Mouse (Mus musculus): Measurements from ENCODE around the gene Slc43a1. TPM values are rescaled to one million over a fixed set of nuclear protein-coding genes. Genes with fewer than 3 reads are reported as not detected.
"Not testable (repeated sequence)": the region's sequence is repeated elsewhere in the genome, so short reads cannot be mapped to it uniquely, and the experiment has no call there.

Gene Slc43a1
- total RNA-seq, 4 experiments from 2014 or later, result 3.0 to 7.5 (median 5.5) TPM

DNA sequence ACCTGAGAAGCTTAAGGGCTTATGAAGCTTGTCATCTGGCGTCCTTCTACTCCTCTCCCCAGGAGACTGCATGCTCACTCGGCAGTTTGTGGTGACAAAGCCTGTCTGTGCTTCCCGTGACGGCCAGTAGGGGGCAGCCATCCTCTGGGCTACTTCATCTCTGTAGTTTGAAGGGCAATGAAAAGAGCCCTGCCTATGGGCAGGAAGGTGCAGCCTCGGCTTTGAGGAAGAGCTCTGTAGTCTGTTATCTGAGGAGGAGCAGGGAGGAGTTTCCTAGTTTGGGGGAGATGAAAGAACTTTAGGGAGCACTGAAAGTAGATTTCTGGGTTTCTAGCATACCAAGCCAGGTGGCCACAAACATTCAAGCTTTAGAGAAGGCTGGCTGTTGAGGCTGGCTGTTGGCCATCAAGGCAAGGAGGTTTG, 29.9 kb downstream of the Slc43a1 start:
- DNase-seq, result peak; percentile 50

DNA sequence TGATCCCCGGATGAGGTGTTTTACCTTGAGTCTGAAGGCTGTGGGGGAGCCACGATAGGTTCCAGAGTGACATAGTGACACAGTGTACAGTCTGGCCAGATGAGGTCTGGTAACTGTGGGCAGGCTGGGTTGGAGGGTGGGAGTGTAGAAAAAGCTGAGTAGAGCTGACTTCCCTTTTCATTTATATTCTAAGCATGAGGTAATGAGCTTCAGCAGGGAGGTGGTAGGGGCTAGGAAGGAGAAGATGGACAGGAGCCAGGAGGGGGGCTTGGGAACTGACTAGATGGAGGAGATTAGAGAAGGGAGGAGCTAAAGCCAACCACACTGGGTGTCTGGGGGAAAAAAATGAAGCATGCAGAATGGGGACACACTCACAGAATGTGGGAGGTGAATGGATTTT, 30.3 kb downstream of the Slc43a1 start:
- DNase-seq, result no peak

DNA sequence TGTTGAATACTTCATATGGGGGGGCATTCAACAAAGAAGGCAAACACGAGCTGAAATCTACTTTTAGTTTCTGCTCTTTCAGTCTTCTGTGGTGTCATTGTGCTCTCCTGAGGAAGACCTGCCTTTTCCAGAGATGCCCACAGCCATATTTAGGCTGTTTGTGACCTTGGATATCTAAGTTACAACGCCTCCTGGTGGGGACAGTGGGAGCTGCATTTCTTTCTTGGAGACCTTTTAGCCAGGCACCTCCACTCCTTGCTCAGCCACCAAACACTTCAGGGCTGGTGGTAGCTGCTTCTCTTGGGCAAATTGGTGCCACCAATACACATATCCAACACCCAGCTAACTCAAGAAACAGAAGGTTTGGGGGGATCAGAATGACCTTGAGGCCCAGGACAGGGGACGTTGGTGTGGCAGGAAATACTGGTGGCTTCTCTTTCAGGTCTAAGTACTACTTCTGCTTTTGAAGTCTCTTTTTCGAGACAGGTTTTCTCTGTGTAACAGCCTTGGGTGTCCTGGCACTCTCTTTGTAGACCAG, 32.0 kb downstream of the Slc43a1 start:
- no peak for DNase-seq

DNA sequence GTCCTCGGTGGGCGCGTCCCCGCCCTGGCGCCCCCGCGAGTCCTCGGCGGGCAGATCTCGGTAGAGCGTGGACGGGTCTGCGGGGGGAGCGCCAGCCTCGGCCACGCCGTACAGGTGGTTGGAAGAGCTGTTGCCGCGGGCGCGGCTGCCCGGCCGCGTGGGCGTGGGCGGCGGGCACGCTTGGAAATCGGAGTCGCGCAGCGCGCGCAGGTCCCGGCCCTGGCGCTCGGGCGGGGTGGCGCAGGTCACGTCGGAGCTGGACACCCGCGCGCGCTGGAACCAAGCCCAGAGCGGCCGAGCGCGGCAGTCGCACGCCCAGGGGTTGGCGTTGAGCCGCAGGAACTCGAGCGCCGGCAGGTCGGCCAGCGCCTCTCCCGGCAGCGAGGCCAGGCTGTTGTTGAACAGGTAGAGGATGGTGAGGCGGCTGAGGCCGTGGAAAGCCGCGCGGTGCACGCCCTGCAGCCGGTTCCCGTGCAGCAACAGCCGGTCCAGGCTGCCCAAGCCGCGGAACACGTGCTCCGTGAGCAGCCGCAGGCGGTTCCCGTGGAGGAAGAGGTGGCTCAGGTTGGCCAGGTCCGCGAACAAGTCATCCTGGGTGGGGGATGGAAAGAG, 33.6 kb downstream of the Slc43a1 start:
- DNase-seq, result no peak

DNA sequence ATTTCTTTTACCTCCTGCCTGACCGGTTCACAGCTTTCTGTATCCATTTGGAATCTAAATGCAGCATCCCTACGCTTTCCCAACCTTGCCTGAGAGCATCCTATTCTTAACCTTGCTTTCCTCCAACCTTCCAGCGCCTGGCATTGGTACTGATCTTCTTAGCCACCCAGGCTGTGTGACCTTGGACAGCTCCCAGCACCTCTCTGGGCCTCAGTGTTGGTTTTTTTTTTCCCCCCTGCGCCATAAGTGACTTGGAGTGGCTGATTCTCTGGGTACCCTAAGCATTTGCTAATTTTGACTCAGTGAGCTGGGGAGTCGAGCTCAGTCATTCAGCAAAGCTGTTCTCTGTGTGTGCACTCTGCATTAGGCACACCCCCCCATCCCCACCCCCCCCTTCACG, 37.2 kb downstream of the Slc43a1 start:
- DNase-seq, result no peak

DNA sequence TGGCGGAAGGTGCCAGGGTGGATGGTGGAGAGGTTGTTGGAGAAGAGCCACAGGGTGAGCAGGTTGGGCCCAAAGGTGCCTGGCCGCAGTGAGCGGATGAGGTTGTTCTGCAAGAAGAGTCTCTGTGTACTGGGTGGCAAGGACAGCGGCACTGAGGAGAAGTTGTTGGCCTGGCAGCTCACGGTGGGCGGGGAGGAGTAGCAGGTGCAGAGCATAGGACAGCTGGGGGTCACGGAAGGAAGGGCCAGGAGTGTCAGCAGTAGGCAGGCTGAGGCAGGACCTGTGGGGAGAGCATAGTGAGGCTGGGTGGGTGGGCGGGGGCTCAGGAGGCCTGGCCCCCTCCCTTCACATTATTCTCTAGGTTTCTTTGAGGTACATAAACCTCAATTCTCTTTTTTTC, 41.9 kb downstream of the Slc43a1 start:
- DNase-seq, result no peak

DNA sequence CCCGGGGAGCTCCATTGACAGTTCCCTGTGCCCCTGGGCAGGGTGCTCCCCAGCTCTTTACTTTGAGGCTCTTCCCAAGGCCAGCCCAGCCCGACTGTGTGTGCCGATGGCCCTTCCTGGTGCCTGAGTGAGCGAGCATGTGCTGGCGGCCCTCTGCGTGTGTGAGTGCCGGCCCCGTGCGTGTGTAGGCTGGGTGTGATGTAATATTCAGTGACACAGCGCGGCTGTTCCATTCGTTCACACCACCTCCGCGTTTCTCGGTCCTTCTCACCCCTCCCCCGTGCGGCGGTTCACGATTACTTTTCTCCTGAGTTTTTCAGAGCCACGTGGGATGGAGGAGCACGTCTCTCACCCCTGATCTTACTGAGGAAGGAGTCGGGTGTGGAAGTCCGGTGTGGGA, 44.0 kb downstream of the Slc43a1 start:
- no peak for DNase-seq

DNA sequence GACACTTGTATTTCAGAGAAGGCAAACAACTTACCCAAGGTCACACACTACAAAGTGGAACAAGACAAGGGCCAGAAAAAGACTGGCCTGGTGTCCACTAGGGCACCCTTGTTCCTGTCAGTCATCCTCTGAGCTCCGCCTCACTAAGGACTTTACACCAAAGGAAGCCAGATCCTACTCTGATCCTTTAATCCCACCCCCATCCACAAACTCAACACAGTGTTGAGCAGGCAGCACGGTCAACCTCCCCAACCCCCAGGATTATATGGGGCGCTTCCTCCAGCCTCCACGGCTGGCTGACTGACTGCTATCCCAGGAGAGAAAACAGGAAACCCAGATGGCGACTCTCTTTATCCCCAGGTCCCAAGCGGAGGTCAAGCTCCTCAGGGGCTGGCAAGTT, 44.4 kb downstream of the Slc43a1 start:
- no peak for DNase-seq

DNA sequence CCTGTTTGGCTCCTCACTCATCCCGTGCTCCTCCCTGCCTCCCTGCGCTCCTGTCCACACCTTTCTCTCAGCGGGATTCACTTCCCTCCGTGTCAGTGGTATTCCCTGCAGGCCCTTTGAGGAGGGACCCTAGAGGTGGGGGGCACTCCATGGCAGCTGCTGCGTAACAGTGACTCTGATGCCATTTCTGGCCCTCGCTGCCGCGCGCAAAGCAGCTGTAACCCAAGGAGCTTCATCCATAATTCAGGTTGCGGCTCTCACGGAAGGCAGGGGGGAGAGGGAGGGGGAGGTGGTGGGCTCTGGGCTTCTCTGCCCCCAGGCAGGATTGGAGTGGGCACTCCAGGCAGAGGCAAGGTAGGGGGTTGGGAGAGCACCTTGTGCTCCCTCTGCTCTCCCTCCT, 44.9 kb downstream of the Slc43a1 start:
- DNase-seq, result no peak

DNA sequence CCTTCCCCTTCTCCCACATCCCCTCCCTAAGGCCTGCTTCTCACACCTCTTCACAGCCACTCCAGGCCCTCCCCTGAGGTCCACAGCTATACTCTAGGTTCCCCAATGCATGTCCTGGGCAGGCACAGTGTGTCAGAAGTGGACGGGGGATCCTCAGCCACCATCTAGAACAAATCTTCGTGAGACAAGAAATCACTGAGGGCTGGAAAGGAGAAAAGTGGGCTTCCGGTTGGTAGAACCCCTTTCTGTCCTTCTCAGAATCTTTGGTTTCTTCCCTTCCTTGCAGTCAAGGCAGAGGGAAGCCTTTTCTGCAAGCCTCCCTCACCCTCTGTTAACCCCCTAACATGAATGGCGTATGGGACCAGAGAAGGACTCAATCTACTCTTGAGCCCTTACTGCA, 45.3 kb downstream of the Slc43a1 start:
- DNase-seq, result no peak

DNA sequence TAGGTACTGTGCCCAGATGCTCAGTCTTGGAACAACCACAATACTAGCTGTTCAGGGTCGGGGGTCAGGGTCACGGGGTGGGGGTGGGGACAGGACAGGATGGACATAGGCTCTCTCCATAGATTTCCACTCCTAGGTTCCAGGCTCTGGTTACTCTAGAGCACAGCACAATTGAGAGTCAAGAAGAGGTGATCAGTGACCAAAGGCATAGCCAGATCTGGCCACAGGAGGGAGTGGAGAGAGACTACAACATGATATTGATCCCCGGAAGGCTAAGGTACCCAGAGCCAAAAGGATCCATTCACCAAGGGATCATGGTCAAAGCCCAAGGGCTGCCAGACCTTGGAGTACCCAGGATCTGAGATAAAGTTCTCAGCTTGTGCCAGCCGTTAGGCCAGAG, 46.0 kb downstream of the Slc43a1 start:
- no peak for DNase-seq

DNA sequence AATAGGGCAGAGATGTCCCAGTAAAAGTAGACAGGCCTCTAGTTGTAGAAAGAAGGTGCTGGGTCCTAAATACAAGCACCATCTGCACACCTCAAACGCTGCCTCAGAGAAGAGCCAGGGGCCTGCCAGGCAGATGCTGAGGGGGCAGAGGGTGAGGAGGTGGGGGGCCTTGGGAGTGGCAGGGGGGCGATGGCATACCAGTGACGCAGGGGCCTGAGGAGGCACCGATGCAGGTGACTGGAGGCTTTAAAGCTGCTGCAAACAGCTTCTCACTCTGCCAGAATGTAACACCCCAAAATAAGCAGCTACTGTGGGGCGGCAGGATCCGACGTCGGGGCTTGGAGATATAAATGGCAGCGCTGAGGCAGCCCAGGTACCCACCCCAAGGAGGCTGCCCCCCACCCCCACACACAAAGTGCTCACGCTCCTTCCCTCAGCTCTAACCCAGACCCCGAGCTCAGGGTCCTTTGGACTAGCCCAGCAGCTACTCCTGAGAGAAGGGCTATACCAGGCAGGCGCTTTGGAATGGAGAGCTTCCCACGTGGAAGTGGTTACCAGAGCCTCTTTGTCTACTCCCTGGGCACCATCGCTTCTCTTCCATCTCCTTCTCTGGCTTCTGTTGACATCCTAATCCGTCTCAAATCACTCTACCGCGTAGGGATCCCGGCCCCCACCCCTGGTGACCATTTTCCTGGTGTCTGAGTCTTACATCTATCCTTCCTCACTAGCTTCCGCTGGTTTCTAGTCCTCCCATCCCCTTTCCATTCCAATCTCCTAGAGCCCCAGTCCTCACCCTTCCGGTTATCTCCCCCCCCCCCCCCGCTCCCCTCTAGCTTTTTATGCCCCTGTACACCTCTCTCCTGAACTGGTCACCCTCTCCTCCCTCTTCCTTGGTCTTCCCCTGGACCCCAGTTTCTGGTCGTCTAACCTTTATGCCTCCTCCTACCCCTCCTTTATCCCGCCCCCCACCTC, 46.7 kb downstream of the Slc43a1 start:
- no peak for DNase-seq

DNA sequence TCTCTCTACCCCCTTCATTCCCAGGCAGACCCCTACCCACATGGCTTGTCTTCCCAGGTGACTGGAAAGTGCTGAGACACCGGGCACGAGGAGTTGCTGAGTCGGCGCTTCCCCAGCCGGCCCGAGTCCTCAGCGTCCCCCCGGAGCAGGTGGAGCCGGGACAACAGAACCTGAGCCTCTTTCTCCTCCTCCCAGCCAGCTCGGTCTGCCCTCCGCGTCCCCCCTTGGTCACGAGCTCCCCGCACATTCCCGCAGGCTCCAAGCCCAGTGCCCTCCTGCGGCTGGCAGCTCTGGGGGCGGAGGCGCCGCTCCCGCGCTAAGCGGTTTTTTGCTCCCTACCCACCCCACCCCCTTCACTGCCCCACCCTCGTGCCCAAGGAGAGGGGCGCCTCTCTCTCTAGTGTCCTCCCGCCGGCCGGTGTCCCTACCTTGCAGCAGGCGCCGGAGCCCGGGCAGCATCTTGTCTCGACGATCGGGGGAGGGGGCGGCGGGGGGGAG, 47.6 kb downstream of the Slc43a1 start, which contains the start of gene Rtn4rl2:
Rtn4rl2 (minus strand) TSS at position 477 of the 498 bp plus-strand sequence.
- no peak for DNase-seq

DNA sequence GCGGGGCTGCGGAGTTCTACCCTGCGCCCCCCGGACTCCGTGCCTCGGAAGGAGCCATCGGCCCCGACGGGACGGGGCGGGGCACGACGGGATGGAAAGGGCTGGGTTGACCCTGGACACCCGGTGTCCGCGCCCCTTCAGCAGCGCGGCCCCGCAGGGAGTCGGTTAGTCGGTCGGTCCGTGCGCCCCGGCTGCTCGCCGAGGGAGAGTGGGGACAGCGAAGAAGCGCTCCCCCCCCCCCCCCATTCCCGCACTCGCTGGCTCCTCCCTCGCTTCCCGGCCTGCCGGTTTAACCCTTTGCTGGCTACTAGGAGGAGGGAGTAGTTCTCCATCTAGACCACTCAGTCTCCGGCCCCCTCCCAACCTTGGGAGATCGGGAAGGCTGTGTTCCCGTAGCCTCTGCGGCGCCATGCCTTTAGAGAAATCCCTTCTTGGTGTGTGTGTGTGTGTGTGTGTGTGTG, 48.2 kb downstream of the Slc43a1 start:
- DNase-seq, result no peak

DNA sequence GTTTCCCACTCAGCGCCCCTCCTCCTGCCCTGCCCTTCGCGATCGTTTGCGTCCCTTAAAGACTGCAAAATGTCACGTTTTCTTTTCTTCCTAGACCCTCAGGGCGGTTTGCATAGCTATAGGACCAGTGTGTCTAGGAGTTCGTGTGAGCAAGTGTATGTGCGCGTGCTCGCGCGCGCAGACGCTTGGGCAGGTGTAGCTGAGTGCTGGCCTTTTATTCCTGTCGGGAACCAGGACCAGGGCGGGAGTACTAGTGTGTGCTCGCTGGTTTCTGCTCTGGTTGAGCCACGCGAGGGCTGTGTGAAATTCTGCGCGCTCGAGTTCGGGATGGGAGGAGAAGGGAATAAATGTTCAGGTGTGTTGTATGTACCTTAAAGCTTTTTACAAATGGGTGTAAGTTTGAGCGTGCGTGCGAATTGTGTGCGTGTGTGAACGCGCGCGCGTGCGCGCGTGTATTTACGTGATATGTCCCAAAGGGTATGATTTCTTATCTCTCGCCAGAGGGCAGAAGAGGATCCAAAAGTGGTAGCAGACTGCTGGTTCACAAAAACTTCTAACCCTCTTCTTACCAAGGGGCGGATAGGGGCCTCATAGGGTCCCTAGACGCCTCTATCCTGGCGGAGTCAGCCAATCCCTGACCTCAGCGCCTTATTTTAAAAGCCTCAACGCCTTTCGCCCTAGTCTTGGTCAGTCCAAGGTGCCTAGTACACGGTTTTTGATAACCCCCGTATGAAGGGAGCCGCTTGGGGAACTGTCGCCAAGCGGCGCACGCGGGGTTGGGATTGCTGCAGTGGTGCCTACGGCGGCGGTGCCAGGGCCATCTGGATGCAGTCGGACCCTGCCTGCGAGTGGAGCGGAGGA, 49.0 kb downstream of the Slc43a1 start:
- no peak for DNase-seq

DNA sequence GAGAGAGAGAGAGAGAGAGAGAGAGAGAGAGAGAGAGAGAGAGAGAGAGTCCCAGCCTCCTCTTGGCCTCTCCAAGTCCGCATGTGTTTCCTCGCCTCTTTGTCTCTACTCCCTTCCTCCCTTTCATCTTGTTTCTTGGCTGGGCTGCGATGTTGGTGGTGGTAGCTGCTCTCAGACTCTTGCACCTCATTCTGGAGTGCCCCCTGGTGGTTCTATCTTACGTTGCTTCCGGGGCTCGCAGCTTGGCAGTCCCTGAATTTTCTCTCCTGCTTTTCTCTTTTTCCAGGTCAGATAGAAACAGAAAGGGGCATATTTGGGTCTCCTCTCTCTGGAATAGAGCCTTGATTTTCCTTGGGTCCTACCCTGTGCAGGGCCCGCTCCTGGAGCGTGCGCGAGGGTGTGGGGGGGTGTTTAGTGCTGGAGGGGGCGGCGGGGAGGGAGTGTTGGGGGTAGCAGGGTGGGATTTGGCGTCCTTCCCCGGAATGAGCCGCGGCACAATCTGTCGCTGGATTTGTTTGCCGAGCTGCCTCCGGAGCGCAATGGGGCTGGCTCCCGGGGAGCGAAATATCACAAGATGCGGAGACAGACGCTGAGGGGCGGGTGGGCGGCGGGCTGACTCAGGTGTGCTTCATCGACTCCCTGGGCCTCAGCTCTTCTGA, 50.1 kb downstream of the Slc43a1 start:
- peak; percentile 63 for DNase-seq

DNA sequence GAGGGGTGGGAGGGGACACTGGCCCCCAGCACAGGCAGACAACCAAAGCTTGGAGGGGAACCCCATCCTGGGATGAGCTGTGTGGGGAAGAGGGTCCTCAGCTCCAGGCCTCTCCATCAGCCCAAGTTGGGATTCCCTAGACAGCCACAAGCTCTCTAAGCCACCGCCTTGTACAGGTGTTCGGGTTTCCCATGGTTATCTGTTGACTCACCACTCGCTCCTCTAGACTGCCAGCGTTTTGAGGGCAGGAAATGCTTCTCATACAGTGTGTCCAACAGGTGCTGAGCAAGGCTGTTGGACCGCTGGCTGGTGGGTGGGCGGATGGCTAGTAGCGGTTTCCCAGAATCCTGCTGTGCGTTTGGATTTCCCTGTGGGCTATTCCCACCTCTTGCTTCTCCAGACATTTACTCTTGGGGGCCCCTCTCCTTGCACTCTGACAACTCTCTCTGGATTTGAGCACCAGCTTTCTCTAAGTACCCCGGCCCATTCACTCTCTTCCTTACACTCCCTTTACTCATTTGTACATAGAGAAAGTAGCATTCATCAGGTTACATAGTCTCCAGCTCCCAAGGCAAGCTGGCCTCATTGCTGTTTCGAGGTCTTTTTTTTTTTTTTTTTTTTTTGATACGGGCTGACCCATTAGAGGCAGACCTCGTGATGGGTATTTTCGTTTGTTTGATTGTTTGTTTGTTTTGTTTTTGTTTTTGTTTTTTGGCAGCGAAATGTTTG, 50.8 kb downstream of the Slc43a1 start:
- no peak for DNase-seq

DNA sequence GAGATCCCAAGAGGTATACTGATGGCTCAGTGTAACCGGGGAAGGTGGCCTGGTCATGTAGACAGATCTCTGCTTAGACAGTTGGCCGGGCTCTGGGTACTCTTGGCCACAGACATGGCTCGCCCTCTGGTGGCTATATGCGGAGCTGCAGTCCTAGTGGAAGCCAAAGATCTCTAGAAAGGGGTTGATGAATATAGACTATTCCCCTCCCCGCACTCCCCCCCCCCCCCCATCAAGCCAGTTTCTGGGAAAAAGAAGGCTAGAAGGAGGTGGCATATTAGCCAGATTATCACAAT, 51.3 kb downstream of the Slc43a1 start:
- peak; percentile 73 for DNase-seq

DNA sequence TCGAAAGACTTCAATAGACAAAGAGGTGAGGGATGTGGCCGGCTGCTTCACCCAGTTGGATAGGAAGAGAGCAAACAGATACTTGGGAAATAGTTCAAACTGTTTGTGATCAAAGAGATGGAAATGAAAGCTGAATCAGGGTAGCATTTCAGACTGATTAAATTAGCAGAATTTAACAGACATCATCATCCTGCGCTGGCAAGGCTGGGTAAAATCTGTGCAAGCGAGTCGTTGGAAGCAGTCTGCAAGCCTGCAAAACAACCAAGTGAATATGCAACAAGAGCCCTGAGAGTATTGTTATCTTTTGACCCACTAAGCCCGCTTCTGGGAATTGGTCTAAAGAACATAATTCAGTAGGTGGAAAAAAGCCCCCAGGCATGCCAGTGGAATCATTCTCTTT, 54.7 kb downstream of the Slc43a1 start:
- no peak for DNase-seq

DNA sequence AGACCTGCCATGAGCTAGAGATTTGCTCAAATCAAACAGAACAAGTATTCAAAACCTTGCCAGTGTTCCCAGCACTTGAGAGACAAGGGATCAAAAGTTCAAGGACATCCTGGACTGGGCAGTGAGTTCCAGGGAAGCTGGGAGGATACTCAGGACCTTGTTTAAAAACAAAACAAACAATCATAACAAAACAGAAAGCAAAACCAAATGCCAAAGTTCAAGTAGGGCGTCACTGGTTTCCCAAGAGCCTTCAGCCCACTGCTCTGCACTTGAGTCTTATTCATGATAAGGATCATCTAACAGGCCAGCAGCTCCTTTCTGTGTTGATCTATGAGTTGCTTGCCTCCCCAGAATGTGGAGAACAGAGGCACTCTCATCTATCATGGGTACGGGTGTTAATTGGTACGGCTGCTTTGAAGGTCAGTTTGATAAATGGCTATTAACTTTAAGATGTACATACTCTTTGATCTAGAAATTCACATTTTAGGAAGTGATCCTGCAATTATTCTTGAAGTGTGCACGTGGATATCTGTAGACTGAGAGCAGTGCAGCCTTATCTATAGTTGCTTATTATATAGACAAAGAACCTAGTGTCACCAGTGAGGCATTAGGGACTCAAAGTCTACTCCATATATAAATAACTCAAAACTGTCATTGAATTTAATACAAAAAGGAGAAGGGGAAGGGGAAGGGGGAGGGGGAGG, 57.0 kb downstream of the Slc43a1 start:
- DNase-seq, result no peak

DNA sequence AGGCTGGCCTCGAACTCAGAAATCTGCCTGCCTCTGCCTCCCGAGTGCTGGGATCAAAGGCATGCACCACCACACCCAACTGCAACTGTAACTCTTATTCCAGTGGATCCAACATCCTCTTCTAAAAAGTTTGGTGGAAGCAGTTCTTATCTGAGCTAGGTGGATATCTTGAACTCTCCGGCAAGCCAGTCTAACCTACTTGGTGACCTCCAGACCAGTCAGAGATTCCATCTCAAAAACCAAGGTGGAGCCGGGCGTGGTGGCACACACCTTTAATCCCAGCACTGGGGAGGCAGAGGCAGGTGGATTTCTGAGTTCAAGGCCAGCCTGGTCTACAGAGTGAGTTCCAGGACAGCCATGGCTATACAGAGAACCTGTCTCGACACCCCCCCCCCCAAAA, 58.0 kb downstream of the Slc43a1 start:
- not testable (repeated sequence) for DNase-seq

All from adrenal gland, adult 8-10 months (tissue).